Mouse (Mus musculus) midbrain, embryonic 11.5 days (tissue): Measurements from ENCODE around the gene B3gnt2. TPM values are rescaled to one million over a fixed set of nuclear protein-coding genes. Genes with fewer than 3 reads are reported as not detected.

Experiments used
- ATAC-seq: fragments of 200-750 bp; cut with Nextera tagmentation; 2 replicates; pipeline ENCODE4 v1.8.0; 2017; ENCODE audit warnings: moderate TSS enrichment, moderate library complexity; ENCODE audit not compliant: low FRiP score
- DNase-seq: peaks from one replicate; pipeline ENCODE4 v3.0.0; 2015; ENCODE audit warnings: low spot score; ENCODE audit errors: missing footprints
- H3K27ac ChIP-seq: fragments of 300-500 bp; sonication (generic); 2 replicates; pipeline ENCODE4 v1.5.1; 2014; ENCODE audit warnings: low read depth, low read length
- H3K27me3 ChIP-seq: fragments of 300-500 bp; sonication (generic); 2 replicates; pipeline ENCODE4 v1.6.1; 2014; ENCODE audit warnings: mild to moderate bottlenecking, low read length, moderate library complexity, mixed read lengths; ENCODE audit not compliant: control insufficient read depth, insufficient read depth
- H3K36me3 ChIP-seq: fragments of 300-500 bp; sonication (generic); 2 replicates; pipeline ENCODE4 v1.6.1; 2014; ENCODE audit warnings: mild to moderate bottlenecking, low read length, moderate library complexity, mixed read lengths; ENCODE audit not compliant: control insufficient read depth, insufficient read depth
- H3K4me1 ChIP-seq: fragments of 300-500 bp; sonication (generic); 2 replicates; pipeline ENCODE4 v1.6.1; 2014; ENCODE audit warnings: low read length; ENCODE audit not compliant: control insufficient read depth, insufficient read depth
- H3K4me2 ChIP-seq: fragments of 300-500 bp; sonication (generic); 2 replicates; pipeline ENCODE4 v1.6.1; 2014; ENCODE audit warnings: mild to moderate bottlenecking, moderate library complexity
- H3K4me3 ChIP-seq: fragments of 300-500 bp; sonication (generic); 2 replicates; pipeline ENCODE4 v1.5.1; 2014; ENCODE audit warnings: low read depth, low read length
- H3K9ac ChIP-seq: fragments of 300-500 bp; sonication (generic); 2 replicates; pipeline ENCODE4 v1.6.1; 2014; ENCODE audit warnings: low read length
- H3K9me3 ChIP-seq: fragments of 300-500 bp; sonication (generic); 2 replicates; pipeline ENCODE4 v1.6.1; 2016; ENCODE audit warnings: low read length; ENCODE audit not compliant: control insufficient read depth
- WGBS: fragments of 180-500 bp; shearing (Covaris S2); extraction: QIAGEN DNeasy Blood & Tissue Kit; methylation state at CpG from one replicate; pipeline ENCODE4 v1.1.7; 2014; 5-methylcytosine and 5-hydroxymethylcytosine counted together
- polyA plus RNA-seq: library from polyadenylated mRNA; unstranded; fragments of >200 nt; fragmentation: Nextera tagmentation; extraction: Ambion mirVana; gene quantifications from 2 replicates; pipeline ENCODE4 v1.2.1, GENCODE M21; 2014

Gene B3gnt2
- polyA plus RNA-seq, 1 experiment from 2014 or later, result 1.8 TPM

DNA sequence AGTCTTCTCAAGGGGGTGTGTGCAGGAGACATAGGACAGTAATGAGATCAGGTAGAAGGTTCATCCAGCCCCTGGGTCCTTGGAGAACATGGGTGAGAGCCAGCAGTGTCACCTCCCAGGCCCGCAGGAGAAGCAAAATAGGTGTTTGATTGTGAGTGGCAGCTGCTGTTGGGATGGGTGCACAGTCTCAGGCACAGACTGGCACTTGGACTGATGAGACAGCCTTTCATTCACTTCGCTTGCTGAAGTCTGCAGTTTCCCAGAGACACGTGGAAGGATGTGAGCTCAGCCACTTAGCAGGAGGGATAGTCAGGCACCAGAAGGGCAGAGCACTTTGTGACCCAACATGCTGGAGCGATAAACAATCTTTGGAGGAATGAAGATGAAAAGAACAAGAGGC, 2.8 kb upstream of the B3gnt2 start:
- Histone ChIP-seq H3K9ac (no peak overlapping the region), H3K4me2 (no peak overlapping the region), H3K4me3 (no peak overlapping the region), H3K27ac (no peak overlapping the region), H3K36me3 (no peaks in the 10 kb centered on the region), H3K27me3 (peaks cover 30% of the 10 kb centered on the region), H3K9me3 (no peaks in the 10 kb centered on the region), H3K4me1 (peaks cover 14% of the 10 kb centered on the region)
- DNase-seq (no peak), ATAC-seq (no peak)
- WGBS, result 47% methylated on average over 4 of the region's 4 CpGs

GRCm38 (mm10) chr11:22861315-22861714, 554 bp upstream of the B3gnt2 start:
- H3K27me3 ChIP-seq, result peaks cover 53% of the 10 kb centered on the region
- 74% methylated on average over 4 of the region's 4 CpGs for WGBS
- ATAC-seq, result no peak

DNA sequence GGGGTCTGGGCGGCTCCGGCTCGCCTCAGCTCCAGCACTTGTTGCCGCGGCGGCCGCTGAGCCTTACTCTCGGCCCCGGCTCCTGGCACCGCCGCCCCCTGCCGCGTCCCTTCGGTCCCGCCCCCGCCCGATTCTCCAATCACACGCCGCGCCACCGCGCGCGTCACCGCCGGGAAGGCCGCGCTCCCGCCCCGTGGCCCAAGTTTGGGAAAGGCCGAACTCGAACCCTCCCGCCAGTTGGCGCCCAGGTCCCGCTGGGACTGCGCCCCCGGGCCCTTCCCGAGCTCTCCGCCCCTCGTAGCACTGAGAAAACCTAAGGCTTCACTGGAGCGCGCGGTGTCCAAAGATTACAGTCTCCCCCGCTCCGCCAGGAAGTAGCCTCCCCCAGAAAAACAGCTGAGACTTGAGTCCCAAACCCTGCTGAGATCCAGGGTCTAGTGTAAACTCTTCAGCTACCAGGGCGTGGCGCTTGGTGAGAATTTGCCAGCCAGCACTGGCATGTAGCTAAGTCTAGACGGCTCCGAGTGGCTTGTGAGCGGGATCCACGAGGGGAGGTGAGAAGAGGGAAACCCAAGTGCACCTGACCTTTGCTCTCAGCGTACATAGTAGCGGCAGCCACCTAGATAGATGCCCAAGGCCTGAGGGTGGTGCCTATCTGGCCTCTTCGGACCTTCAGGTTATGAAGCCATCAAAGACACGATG, 977 bp downstream of the B3gnt2 start:
- no peaks in the 10 kb centered on the region for H3K36me3 ChIP-seq
- H3K9ac ChIP-seq, result peak overlapping the region; percentile 67
- peak overlapping the region; percentile 73 for H3K4me3 ChIP-seq
- no peak overlapping the region for H3K27ac ChIP-seq
- H3K27me3 ChIP-seq, result peaks cover 54% of the 10 kb centered on the region
- DNase-seq, result peak; percentile 98
- WGBS, result under 1% methylated on average over 43 of the region's 55 CpGs
- peak; percentile 94 for ATAC-seq
- H3K4me1 ChIP-seq, result peaks cover 20% of the 10 kb centered on the region
- H3K9me3 ChIP-seq, result no peaks in the 10 kb centered on the region
- peak overlapping the region; percentile 96 for H3K4me2 ChIP-seq

More at GRCm38 (mm10) chr11:22861315-22861714, 554 bp upstream of the B3gnt2 start:
- DNase-seq, result no peak
- Histone ChIP-seq H3K4me1 (peaks cover 20% of the 10 kb centered on the region), H3K4me3 (no peak overlapping the region), H3K9ac (no peak overlapping the region), H3K9me3 (no peaks in the 10 kb centered on the region), H3K27ac (no peak overlapping the region), H3K36me3 (no peaks in the 10 kb centered on the region), H3K4me2 (no peak overlapping the region)

DNA sequence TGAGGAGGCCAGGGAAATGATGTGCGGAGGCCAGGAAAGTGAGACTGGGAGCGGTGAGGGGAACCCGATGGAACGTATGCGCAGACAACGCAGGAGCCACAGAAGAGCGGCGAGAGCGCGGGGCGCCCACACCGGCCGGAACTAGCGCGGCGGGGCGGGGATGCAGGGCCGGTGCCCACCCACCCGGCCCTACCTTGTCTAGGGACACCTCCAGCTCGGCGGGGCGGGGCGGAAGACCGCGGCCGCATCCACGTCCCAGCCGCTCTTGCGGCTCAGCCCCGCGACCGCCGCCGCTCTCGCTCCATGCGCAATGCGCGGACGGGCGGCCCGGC, 1.5 kb downstream of the B3gnt2 start:
- WGBS, result under 1% methylated on average over 37 of the region's 41 CpGs
- Histone ChIP-seq H3K27ac (no peak overlapping the region), H3K27me3 (peaks cover 54% of the 10 kb centered on the region), H3K4me2 (peak overlapping the region; percentile 96), H3K9ac (peak overlapping the region; percentile 67), H3K36me3 (no peaks in the 10 kb centered on the region), H3K4me1 (peaks cover 20% of the 10 kb centered on the region), H3K4me3 (peak overlapping the region; percentile 73), H3K9me3 (no peaks in the 10 kb centered on the region)
- DNase-seq, result no peak
- ATAC-seq, result no peak; the same call in 1 of the 2 replicates

DNA sequence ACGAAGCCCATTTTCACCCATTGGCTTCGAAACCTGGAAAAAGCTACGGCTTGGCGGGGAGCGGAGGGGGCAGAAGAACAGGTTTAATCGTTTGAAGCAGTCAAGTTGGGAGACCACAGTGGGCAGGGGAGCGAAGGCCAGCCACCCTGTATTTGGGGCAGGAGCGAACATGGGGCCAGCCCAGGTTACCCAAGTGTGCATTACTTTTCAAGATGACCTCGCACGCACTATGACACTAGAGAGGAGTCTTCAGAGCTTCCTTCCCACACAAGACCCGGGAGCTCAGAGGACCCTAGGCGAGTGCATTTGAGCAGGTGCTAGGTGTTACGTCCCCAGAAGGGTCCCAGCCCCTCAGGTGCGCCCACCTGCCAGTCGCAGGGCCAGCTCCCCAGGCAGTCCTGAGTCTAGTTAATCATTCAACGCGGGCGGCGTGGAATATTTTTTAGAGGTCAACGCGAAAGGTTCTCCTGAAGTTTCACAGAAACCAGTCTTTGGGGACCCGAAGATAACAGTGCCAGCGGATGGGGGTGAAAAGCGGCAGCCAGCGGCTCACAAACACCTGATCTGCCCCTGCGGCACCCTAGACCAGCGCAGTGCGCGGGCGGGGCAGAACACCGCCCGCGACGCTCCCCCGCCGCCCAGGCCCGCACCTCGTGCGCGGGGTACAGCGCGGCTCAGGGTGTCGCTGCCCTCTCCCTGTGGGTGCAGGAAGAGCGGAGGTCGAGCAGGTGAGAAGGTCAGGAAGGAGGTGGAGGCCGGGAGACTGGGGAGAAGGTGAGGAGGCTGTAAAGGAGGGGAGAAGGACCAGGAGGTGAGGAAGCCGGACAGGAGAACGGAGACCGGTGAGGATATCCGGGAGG, 2.1 kb downstream of the B3gnt2 start:
- peaks cover 54% of the 10 kb centered on the region for H3K27me3 ChIP-seq
- H3K4me3 ChIP-seq, result peak overlapping the region; percentile 73
- peak overlapping the region; percentile 96 for H3K4me2 ChIP-seq
- peak overlapping the region; percentile 67 for H3K9ac ChIP-seq
- no peaks in the 10 kb centered on the region for H3K9me3 ChIP-seq
- WGBS, result 1% methylated on average over 50 of the region's 50 CpGs
- peaks cover 20% of the 10 kb centered on the region for H3K4me1 ChIP-seq
- H3K27ac ChIP-seq, result no peak overlapping the region
- peak; percentile 94 for DNase-seq
- ATAC-seq, result peak; percentile 28
- no peaks in the 10 kb centered on the region for H3K36me3 ChIP-seq

- Histone ChIP-seq H3K9me3 (no peaks in the 10 kb centered on the region), H3K9ac (no peak overlapping the region), H3K27me3 (peaks cover 54% of the 10 kb centered on the region), H3K36me3 (no peaks in the 10 kb centered on the region), H3K4me1 (peaks cover 20% of the 10 kb centered on the region), H3K4me3 (peak overlapping the region; percentile 73), H3K4me2 (peak overlapping the region; percentile 96), H3K27ac (no peak overlapping the region)
- DNase-seq (peak; percentile 94), ATAC-seq (no peak)
- 14% methylated on average over 25 of the region's 25 CpGs for WGBS
These were observed 2.9 kb downstream of the B3gnt2 start for GRCm38 (mm10) chr11:22857705-22858440.

DNA sequence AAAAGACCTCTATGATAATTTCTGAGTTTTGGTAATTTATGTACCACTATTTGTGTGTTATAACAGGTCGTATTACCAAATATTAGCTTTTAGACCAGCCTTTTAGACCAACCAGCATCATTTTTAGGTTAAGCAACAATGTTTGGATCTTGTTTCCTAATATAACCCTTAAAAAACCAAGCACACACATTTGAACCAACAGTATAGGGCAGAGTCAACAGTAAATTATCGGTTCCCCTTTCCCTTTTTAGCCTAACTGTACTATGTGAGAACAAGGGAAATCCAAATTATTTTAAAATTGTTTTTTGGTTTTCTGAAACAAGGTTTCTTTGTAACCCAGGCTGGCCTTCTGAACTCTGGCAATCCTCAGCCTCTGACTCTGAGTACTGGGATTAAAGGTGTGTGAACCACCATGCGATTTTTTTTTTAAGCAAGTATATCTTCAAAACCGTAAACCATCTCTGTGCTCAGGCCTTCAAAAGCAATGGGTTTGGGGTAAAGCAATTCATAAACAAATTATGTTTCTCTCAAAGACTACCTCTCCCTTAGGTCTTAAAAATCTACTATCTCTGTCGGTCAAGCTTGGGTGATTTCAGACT, 3.6 kb downstream of the B3gnt2 start:
- H3K36me3 ChIP-seq, result no peaks in the 10 kb centered on the region
- DNase-seq (no peak), ATAC-seq (no peak)
- H3K9me3 ChIP-seq, result no peaks in the 10 kb centered on the region
- peaks cover 20% of the 10 kb centered on the region for H3K4me1 ChIP-seq
- 74% methylated on average over 5 of the region's 5 CpGs for WGBS
- H3K4me2 ChIP-seq, result no peak overlapping the region
- H3K4me3 ChIP-seq, result no peak overlapping the region
- no peak overlapping the region for H3K27ac ChIP-seq
- peaks cover 54% of the 10 kb centered on the region for H3K27me3 ChIP-seq
- H3K9ac ChIP-seq, result no peak overlapping the region

DNA sequence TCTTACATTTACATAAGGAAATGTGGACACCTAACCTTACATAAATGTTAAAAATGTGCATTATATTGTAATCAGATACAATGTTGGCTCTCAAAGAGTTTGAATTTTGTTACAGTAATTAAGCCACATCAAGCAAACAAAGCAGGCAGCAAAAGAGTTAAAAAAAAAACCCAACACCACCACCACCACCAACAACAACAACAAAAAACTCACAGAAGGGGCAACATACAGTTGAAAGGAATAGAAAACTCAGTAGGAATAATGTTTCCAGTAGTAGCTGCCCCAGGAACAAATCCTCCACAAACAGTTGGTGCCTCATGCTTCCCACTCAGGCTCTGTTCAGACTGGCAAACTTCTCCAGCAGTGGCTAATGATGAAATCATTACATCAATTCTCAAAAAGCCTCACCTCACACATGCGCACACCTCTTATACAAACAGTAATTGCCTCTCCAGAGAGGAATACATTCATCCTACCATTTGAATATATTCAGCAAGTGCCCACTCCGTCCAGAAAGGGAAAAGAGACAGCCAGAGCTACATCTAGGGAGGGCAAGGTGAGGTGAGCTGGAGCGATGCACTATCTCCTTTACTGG, 4.3 kb downstream of the B3gnt2 start:
- no peak for ATAC-seq
- Histone ChIP-seq H3K4me3 (no peak overlapping the region), H3K27ac (no peak overlapping the region), H3K4me2 (no peak overlapping the region), H3K36me3 (no peaks in the 10 kb centered on the region), H3K4me1 (peaks cover 20% of the 10 kb centered on the region), H3K27me3 (peaks cover 49% of the 10 kb centered on the region), H3K9me3 (no peaks in the 10 kb centered on the region), H3K9ac (no peak overlapping the region)
- DNase-seq, result no peak
- WGBS, result 74% methylated on average over 3 of the region's 3 CpGs
